Mouse (Mus musculus) CH12.LX (cell line): ENCODE results near the gene Foxd3. TPM values are rescaled to one million over a fixed set of nuclear protein-coding genes. Genes with fewer than 3 reads are reported as not detected.

Experiments
- DNase-seq: peaks from one replicate; pipeline ENCODE4 v3.0.0-alpha.2; 2013; ENCODE audit errors: extremely low read depth
- H3K27ac ChIP-seq: 2 replicates; pipeline ENCODE4 v1.5.1; 2012; ENCODE audit warnings: low read depth, mild to moderate bottlenecking, control low read depth, moderate library complexity; ENCODE audit not compliant: insufficient read depth
- H3K27me3 ChIP-seq: replicated peaks from 2 replicates; pipeline ENCODE3; 2012; ENCODE audit warnings: inconsistent platforms
- H3K36me3 ChIP-seq, 2 experiments: replicated peaks in 1 of 2; 2 replicates each; pipeline versions ENCODE3 to v1.6.1; 2012; ENCODE audit warnings: inconsistent platforms in 1 of 2, low read length in 1 of 2, mild to moderate bottlenecking in 1 of 2, mixed read lengths in 1 of 2, moderate library complexity in 1 of 2; ENCODE audit not compliant: control insufficient read depth in 1 of 2, insufficient read depth in 1 of 2
- H3K4me1 ChIP-seq, 2 experiments: 2 replicates each; pipeline ENCODE4 v1.6.1; 2012; ENCODE audit warnings: inconsistent platforms in 1 of 2, moderate library complexity in 1 of 2; ENCODE audit not compliant: insufficient read depth in 2 of 2, control insufficient read depth in 1 of 2
- H3K4me2 ChIP-seq: 2 replicates; pipeline ENCODE4 v1.6.1; 2012; ENCODE audit warnings: low read depth, mild to moderate bottlenecking, control low read depth; ENCODE audit not compliant: poor library complexity, insufficient read depth, severe bottlenecking
- H3K4me3 ChIP-seq, 3 experiments: fragments of 150-350 bp in 1 of 3; sonication (generic) in 1 of 3; replicated peaks in 1 of 3; 2 replicates each; pipeline versions ENCODE3 to v1.5.1; 2011 to 2012; ENCODE audit warnings: low read depth in 2 of 3, low read length in 2 of 3, mild to moderate bottlenecking in 2 of 3, moderate library complexity in 2 of 3, control low read depth in 1 of 3, improper control_type of control experiment in 1 of 3, inconsistent platforms in 1 of 3, mixed read lengths in 1 of 3; ENCODE audit not compliant: poor library complexity in 1 of 3
- H3K79me2 ChIP-seq: replicated peaks from 2 replicates; pipeline ENCODE4 v1.6.1; 2012; ENCODE audit warnings: mild to moderate bottlenecking, moderate library complexity; ENCODE audit not compliant: control insufficient read depth, poor library complexity, insufficient read depth, severe bottlenecking; ENCODE audit errors: extremely low read depth
- H3K9ac ChIP-seq: 2 replicates; pipeline ENCODE4 v1.6.1; 2012; ENCODE audit warnings: low read depth, mild to moderate bottlenecking, control low read depth, moderate library complexity; ENCODE audit not compliant: insufficient read depth
- H3K9me3 ChIP-seq: replicated peaks from 2 replicates; pipeline ENCODE3; 2012; ENCODE audit warnings: low read length, inconsistent platforms, mixed read lengths
- BHLHE40 ChIP-seq: IDR thresholded peaks from 2 replicates; pipeline ENCODE4 v1.6.1; 2011; ENCODE audit warnings: mild to moderate bottlenecking, low read depth, low read length, improper control_type of control experiment
- ELF1 ChIP-seq: IDR thresholded peaks from 2 replicates; pipeline ENCODE4 v1.6.1; 2014; ENCODE audit warnings: low read depth, mild to moderate bottlenecking, inconsistent platforms, low read length, improper control_type of control experiment
- EP300 ChIP-seq: IDR thresholded peaks from 2 replicates; pipeline ENCODE4 v1.6.1; 2011; ENCODE audit warnings: low read length, improper control_type of control experiment
- GABPA ChIP-seq: IDR thresholded peaks from 2 replicates; pipeline ENCODE4 v1.6.1; 2012; ENCODE audit warnings: low read depth, low read length, improper control_type of control experiment, inconsistent platforms; ENCODE audit not compliant: insufficient replicate concordance
- HCFC1 ChIP-seq: IDR thresholded peaks from 2 replicates; pipeline ENCODE4 v1.6.1; 2012; ENCODE audit warnings: low read depth, mild to moderate bottlenecking, inconsistent platforms, low read length, improper control_type of control experiment
- IRF4 ChIP-seq: IDR thresholded peaks from 2 replicates; pipeline ENCODE4 v1.6.1; 2014; ENCODE audit warnings: low read depth, mild to moderate bottlenecking, inconsistent platforms, low read length, improper control_type of control experiment
- MAFK ChIP-seq: IDR thresholded peaks from 2 replicates; pipeline ENCODE4 v1.6.1; 2011; ENCODE audit warnings: low read length, improper control_type of control experiment; ENCODE audit not compliant: insufficient replicate concordance
- MAZ ChIP-seq: IDR thresholded peaks from 2 replicates; pipeline ENCODE4 v1.6.1; 2012; ENCODE audit warnings: low read depth, mild to moderate bottlenecking, inconsistent platforms, low read length, improper control_type of control experiment, moderate library complexity
- MXI1 ChIP-seq: IDR thresholded peaks from 2 replicates; pipeline ENCODE4 v1.6.1; 2011; ENCODE audit warnings: mild to moderate bottlenecking, low read depth, low read length, improper control_type of control experiment
- NRF1 ChIP-seq: IDR thresholded peaks from 2 replicates; pipeline ENCODE4 v1.6.1; 2014; ENCODE audit warnings: low read depth, mild to moderate bottlenecking, inconsistent platforms, low read length, improper control_type of control experiment, moderate library complexity
- POLR2AphosphoS2 ChIP-seq: IDR thresholded peaks from 2 replicates; pipeline ENCODE4 v1.6.1; 2011; ENCODE audit warnings: low read depth, low read length, improper control_type of control experiment
- RCOR1 ChIP-seq: conservative IDR thresholded peaks from 2 replicates; pipeline ENCODE4 v1.6.1; 2012; ENCODE audit warnings: low read depth, mild to moderate bottlenecking, inconsistent platforms, low read length, improper control_type of control experiment
- SIN3A ChIP-seq: IDR thresholded peaks from 2 replicates; pipeline ENCODE4 v1.6.1; 2012; ENCODE audit warnings: low read length, improper control_type of control experiment, inconsistent platforms
- SMC3 ChIP-seq: IDR thresholded peaks from 2 replicates; pipeline ENCODE4 v1.6.1; 2011; ENCODE audit warnings: low read depth, low read length, improper control_type of control experiment
- TBP ChIP-seq: conservative IDR thresholded peaks from 2 replicates; pipeline ENCODE4 v1.6.1; 2011; ENCODE audit warnings: low read depth, low read length, improper control_type of control experiment
- USF2 ChIP-seq: conservative IDR thresholded peaks from 2 replicates; pipeline ENCODE4 v1.6.1; 2011; ENCODE audit warnings: low read depth, low read length, improper control_type of control experiment
- ZKSCAN1 ChIP-seq: IDR thresholded peaks from 2 replicates; pipeline ENCODE4 v1.6.1; 2012; ENCODE audit warnings: low read depth, inconsistent platforms, low read length, improper control_type of control experiment, borderline replicate concordance
- dilution Hi-C: fragments of 300-500 bp; cut with MboI; formaldehyde crosslinking; loops from 2 replicates; pipeline ENCODE4 v1.14.3; 2020; ENCODE audit warnings: low sequenced_read_pairs; ENCODE audit not compliant: extremely low pct_unique_long_range_greater_than_20kb, extremely low pct_ligation_motif_present
- in situ Hi-C: fragments of 300-500 bp; cut with MboI; formaldehyde crosslinking; loops from 3 replicates; pipeline ENCODE4 v1.14.3; 2019; ENCODE audit warnings: low sequenced_read_pairs, low pct_ligation_motif_present, low pct_unique_long_range_greater_than_20kb, mixed read lengths
- polyA plus RNA-seq: library from polyadenylated mRNA; unstranded; fragments of >175 nt; gene quantifications from 2 replicates; pipeline ENCODE4 v1.2.1, GENCODE M21; 2012; ENCODE audit warnings: low read depth; ENCODE audit not compliant: insufficient read length
- total RNA-seq, 2 experiments: library from RNA; depleted of rRNA; stranded (reverse); fragments of 300-350 nt in 1 of 2; fragments of >200 nt in 1 of 2; gene quantifications; 2 replicates each; pipeline ENCODE4 v1.2.3; 2012 to 2014

Gene Foxd3
- total and polyA plus RNA-seq, 3 experiments: not detected

GRCm38 (mm10) chr4:99675191-99675590 lies 19.1 kb downstream of the Foxd3 start:
- Histone ChIP-seq H3K36me3 (no peaks in the 10 kb centered on the region), H3K4me2 (no peak overlapping the region), H3K27ac (no peak overlapping the region), H3K79me2 (no peaks in the 10 kb centered on the region), H3K9me3 (peaks cover 11% of the 10 kb centered on the region), H3K9ac (no peak overlapping the region), H3K27me3 (no peaks in the 10 kb centered on the region), H3K4me3 (no peak overlapping the region), H3K4me1 (no peaks in the 10 kb centered on the region)
- dilution Hi-C loops (no loop called here), in situ Hi-C loops (no loop called here)
- TF ChIP-seq HCFC1 (no peak), RCOR1 (no peak), POLR2AphosphoS2 (no peak), SIN3A (no peak), MXI1 (no peak), ELF1 (no peak), MAFK (no peak), NRF1 (no peak)
- DNase-seq: no peak

- H3K4me2 ChIP-seq: no peak overlapping the region
- TF ChIP-seq USF2 (no peak), RCOR1 (no peak), ZKSCAN1 (no peak), HCFC1 (no peak), EP300 (no peak), IRF4 (no peak), SMC3 (no peak), GABPA (no peak), MAFK (no peak), BHLHE40 (no peak), TBP (no peak), MAZ (no peak)
- peaks cover 3% of the 10 kb centered on the region for H3K9me3 ChIP-seq
- H3K27ac ChIP-seq: no peak overlapping the region
- no peaks in the 10 kb centered on the region for H3K4me1 ChIP-seq
- no peaks in the 10 kb centered on the region for H3K27me3 ChIP-seq
- in situ Hi-C loops: no loop called here
- DNase-seq: no peak
- H3K9ac ChIP-seq: no peak overlapping the region
- dilution Hi-C loops: no loop called here
- no peaks in the 10 kb centered on the region for H3K79me2 ChIP-seq
- no peak overlapping the region for H3K4me3 ChIP-seq
- no peaks in the 10 kb centered on the region for H3K36me3 ChIP-seq
These were observed 27.8 kb downstream of the Foxd3 start for GRCm38 (mm10) chr4:99683941-99684340.
